Mouse (Mus musculus): ENCODE results near the gene Blmh.

DNA sequence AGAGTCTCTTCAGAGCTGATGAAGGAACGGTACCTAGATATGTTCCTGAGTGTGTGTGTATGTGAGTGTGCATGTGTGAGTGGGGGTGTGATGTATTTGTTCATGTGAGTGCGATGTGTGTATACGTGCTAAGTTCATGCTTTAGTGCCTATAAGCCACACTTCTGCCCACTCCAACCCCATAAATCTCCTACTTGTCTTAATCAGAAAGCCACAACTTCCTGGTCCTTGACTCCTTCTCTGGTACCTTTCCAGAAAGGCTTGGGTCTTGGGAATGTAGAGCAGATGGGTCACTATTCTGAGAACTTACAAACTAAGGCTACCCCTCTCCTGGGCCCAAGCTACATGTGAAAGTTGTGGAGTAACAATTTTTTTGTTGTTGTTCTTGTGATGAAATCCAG lies 25.9 kb upstream of the Blmh start:
- TF ChIP-seq CTCF (IDR thresholded peaks at IDR 0.05; ENCODE audit: insufficient read depth, low read depth, low read length) (no peak), POLR2A (IDR thresholded peaks at IDR 0.05; ENCODE audit: insufficient read depth, low read depth, low read length) (no peak)
